Mouse (Mus musculus) layer of hippocampus, adult 8-10 months (tissue): ENCODE measurements around the gene Tomm70a. TPM values are rescaled to one million over a fixed set of nuclear protein-coding genes. Genes with fewer than 3 reads are reported as not detected.
"Not testable (repeated sequence)": the region's sequence is repeated elsewhere in the genome, so short reads cannot be mapped to it uniquely, and the experiment has no call there.

Experiments
- DNase-seq, 2 experiments: peaks; one replicate each; pipeline ENCODE4 v3.0.0; 2022; ENCODE audit warnings: low spot score in 2 of 2
- total RNA-seq, 4 experiments: library from RNA; stranded (reverse); gene quantifications; 2 replicates each; pipeline ENCODE4 v1.2.4; 2022

The Tomm70a gene
- total RNA-seq, 4 experiments from 2014 or later = 89.5 to 97.7 (median 91.6) TPM

DNA sequence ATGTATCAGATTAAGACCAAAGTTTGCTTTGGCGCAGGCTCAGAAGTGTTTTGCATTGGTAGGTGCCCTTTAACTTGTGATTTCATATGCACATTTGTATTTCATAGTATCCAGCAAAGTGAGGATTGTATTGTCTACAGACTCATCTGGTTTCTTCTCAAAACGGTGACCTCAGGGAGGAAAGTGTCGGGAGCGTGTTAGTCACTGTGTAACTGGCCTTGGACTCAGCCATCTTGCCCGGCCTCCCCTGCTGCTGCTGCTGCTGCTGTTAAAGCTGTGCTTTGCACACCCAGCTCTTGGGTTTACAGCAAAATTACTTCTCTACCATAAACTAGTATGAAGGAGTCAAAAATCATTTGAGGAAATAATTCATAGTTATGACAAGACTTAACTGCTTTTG lies 23.2 kb downstream of the Tomm70a start:
- no peak for DNase-seq

DNA sequence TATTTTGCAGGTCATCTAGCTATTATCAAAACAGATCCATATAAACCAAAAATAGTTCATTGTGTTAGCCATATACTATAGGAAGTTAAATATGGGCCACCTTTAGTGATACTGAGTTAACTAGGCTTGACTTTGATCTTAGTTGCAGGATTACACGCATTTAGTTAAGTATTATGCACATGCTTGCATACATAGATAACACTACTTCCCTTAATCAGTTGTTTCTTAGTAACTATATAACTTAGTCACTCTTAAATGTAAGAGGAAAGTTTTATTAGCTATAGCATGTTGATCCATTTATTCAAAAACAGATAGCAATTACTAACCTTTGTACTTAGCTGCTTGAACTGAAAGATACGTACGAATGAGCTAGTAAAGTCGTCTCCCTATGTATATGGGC lies 29.9 kb downstream of the Tomm70a start:
- DNase-seq = no peak

- DNase-seq = no peak
These were observed 34.4 kb downstream of the Tomm70a start for GRCm38 (mm10) chr16:57155899-57156298.

GRCm38 (mm10) chr16:57157076-57157475 lies 35.6 kb downstream of the Tomm70a start:
- DNase-seq = no peak

- DNase-seq = no peak
These were observed 36.2 kb downstream of the Tomm70a start for GRCm38 (mm10) chr16:57157728-57158127.

DNA sequence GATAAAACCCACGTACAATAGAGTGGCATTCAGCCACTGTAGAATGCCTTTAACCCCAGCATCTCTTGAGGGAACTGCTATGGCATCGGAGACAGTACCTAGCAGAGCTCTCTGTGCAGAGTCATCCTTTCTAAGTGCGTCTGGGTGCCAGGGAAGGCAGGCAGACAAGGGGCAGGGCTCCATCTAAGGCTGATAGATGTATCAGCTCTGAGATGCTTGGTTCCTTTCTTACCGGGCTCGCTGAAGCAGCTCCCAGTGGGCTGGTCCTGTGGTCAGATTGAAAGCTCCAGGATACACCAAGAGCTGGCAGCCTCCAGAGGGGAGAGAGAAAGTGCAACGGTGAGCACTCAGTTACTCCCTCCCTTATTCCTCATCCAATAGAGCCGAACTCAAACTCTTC lies 38.3 kb downstream of the Tomm70a start:
- DNase-seq = no peak

DNA sequence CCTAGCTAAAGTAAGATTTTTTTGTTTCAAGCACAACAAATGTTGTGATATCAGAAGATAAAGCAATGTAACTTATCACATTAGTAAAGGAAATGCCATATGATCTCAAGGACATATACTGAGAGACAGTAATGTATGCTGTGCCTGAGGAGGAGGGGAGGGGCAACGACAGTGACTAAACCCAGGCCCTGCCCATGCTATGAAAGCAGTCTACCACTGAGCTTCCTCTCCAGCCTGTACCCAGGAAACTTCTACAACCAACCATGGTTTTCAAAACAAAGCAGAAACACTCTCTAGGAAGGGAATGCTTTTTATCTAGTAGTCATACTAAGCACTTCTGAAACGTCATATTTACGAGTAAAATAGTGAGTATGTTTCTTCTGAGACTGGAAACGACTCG lies 41.3 kb downstream of the Tomm70a start:
- DNase-seq = no peak

GRCm38 (mm10) chr16:57163694-57164093 lies 42.2 kb downstream of the Tomm70a start:
- DNase-seq = no peak

DNA sequence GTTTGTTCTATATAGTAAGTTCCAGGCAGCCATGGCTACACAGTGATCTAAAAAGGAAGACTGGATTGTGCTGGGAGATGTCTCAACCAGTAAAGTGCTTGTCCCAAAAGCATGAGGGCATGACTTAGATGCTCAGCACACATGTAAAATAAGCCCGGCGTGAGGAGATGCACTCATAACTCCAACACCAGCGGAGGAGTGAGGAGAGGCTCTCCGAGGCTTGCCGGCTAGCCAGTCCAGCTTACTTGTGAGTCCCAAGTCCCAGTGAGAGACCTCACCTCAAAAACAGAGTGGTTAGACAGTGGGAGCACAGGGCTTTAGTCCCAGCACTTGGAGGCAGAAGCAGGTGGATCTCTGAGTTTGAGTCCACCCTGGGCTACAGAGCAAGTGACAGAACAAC lies 43.7 kb downstream of the Tomm70a start:
- no peak for DNase-seq

GRCm38 (mm10) chr16:57166086-57166485 lies 44.6 kb downstream of the Tomm70a start:
- no peak for DNase-seq

GRCm38 (mm10) chr16:57166611-57167513 lies 45.4 kb downstream of the Tomm70a start, which contains the start of gene Nit2:
Nit2 (minus strand) TSS chr16:57167341.
- DNase-seq = peak; percentile 85 to 90

DNA sequence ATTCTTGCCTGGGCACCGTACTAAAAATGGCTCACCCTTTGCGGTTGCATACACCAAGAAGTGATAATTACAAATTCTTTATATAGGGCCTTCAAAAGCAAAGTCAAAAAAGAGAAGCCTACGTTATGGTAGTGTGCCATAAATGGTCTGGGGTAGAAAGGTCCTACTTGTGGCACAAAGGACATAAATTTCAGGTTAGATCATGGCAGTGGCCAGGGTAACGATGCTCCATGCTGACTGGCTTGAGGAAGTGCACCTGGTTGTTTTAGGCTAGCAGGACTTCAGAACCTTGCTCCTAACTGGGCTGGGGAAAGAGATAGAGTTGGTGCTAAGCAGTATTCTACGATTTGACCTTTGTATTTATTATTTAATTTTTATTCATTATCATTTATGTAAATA lies 46.0 kb downstream of the Tomm70a start:
- DNase-seq = no peak

- no peak for DNase-seq
These were observed 46.7 kb downstream of the Tomm70a start for GRCm38 (mm10) chr16:57168236-57168635.

GRCm38 (mm10) chr16:57171161-57171560 lies 49.7 kb downstream of the Tomm70a start:
- DNase-seq = no peak

- peak in 1 of 2 experiments; percentile 25 for DNase-seq
These were observed 50.1 kb downstream of the Tomm70a start for GRCm38 (mm10) chr16:57171570-57171969.

DNA sequence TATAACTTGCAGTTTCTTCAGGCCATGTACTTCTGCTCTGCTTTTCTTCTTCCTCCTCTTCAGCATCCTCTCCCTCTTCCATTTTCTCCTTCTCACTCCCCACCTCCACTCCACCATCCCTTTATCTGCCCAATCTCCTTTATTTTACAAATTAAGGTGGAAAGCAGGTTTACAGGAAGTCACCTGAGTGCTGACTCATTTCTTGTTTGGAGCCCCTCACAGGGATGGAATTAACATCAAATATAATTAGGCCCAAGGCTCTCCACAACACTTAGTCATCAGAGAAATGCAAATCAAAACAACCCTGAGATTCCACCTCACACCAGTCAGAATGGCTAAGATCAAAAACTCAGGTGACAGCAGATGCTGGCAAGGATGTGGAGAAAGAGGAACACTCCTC lies 53.0 kb downstream of the Tomm70a start:
- DNase-seq = not testable (repeated sequence)

DNA sequence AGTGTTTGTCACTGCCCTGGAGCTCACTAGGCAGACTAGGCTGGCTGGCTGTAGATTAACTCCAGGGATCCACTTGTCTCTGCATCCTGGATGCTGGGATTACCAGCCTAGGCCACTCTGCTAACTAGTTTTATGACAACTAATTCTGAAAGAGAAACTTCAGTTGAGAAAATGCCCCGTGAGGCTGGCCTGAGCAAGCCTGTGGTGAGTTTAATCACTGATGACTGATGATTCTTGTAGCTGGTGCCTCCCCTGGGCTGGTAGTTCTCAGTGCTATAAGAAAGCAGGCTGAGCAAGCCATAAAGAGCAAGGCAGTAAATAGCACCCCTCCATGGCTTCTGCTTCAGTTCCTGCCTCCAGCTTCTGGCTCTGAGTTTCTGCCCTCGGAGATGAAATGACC lies 54.2 kb downstream of the Tomm70a start:
- DNase-seq = no peak

- DNase-seq = no peak
These were observed 54.8 kb downstream of the Tomm70a start for GRCm38 (mm10) chr16:57176276-57176675.

DNA sequence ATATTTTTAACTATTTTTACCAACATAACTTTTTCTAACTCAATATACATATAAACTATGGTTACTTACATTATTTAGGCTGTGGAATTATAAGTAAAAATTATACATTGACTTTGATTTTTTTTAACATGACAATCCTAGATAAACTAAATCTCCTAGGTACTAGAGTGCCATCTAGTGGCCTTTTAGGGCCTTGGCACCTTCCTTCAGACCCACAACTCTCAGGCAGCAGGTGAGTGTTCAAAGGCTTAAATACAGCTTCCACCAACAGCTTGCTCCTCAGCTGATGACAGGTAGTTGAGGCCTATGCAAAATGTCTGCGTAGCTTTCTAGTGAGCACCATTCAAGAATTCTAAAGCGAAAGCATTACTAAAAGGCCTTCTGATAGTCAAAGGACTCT lies 55.8 kb downstream of the Tomm70a start:
- peak in 1 of 2 experiments; percentile 32 for DNase-seq

GRCm38 (mm10) chr16:57177664-57178063 lies 56.2 kb downstream of the Tomm70a start:
- no peak for DNase-seq

DNA sequence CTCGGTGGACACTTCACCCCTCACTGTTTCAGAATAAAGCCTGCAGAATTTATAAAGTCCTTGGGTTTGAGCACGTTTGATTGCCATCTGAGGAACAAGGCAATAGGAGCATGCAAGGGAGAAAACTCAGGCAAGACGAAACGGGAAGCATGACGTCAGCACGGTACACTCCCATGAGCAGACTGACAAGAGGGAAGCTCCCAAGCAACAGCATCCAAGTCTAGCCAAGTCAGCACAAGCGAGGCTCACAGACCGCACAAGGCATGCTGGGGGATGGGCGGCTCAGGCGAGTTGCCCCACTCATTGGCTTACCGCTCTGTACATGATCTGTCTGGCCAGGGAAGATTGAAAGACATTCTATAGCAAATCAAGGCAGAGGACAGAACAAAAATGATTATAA lies 59.7 kb downstream of the Tomm70a start:
- peak; percentile 25 to 30 for DNase-seq

- DNase-seq = no peak
These were observed 60.5 kb downstream of the Tomm70a start for GRCm38 (mm10) chr16:57182037-57182436.

DNA sequence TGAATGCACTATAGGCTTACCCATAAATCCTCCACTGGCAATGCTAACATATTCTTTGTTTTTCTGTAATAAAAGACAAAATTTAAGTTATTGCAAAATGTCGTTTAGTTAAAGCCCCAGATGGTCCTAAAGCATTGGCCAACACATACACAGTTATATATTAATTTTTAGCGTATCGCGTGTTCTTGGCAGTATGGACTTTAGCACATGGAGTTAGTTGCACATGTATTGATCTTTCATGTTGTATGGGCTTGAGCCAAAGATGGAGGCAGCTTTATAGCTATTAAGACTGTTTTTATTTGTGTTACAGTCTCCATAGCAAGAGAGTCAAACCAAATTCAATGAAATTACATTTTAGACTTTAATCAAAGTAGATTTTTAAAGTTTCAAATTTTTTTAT lies 65.1 kb downstream of the Tomm70a start:
- no peak for DNase-seq
